In the genomic region with DNA sequence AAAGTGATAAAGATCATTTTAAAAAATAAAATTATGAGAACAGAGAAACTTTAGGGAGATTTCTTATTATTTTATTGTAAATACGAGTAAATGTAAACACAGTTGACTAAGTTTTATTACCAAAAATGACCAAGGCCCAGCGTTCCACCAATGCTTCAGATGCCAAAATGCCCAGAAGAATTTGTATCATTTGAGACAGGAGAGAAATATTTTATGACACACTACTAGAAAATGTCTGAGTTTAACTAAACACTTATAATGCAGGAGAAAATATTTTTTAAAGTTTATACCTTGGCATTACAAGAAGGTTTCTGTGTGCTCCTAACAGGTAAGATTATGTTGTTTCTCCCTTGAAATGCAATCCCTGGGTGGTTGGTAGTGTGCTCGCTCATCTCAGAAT, we compare ENCODE assay signal across 35 mouse cellular contexts.
"Had no signal": no experiment of that assay in that cellular context is flagged by ENCODE, and none has a peak within 500 bp of the region (broad histone marks: within the 10 kb centered on the region; RNA-seq: fewer than 3 reads in every experiment).

No protein-coding gene starts in this region.

- H3K9me3 ChIP-seq: heart, embryonic 10.5 days; heart, embryonic 12.5 days; heart, embryonic 13.5 days; heart, embryonic 15.5 days; hindbrain, embryonic 10.5 days; hindbrain, embryonic 12.5 days; hindbrain, embryonic 13.5 days; hindbrain, embryonic 15.5 days; intestine, embryonic 15.5 days; kidney, embryonic 15.5 days had no signal

- H3K27ac ChIP-seq: heart, embryonic 10.5 days; heart, embryonic 13.5 days; heart, embryonic 15.5 days; hindbrain, embryonic 10.5 days; hindbrain, embryonic 12.5 days; hindbrain, embryonic 13.5 days; hindbrain, embryonic 14.5 days; hindbrain, embryonic 15.5 days; hindbrain, postnatal 0 days; intestine, embryonic 15.5 days; kidney, embryonic 15.5 days; kidney, postnatal 0 days; layer of hippocampus, adult 2 months had no signal

- H3K4me2 ChIP-seq: heart, embryonic 11.5 days; heart, embryonic 12.5 days; heart, embryonic 13.5 days; heart, embryonic 15.5 days; hindbrain, embryonic 12.5 days; hindbrain, embryonic 13.5 days; hindbrain, embryonic 14.5 days; hindbrain, embryonic 15.5 days; intestine, embryonic 15.5 days; kidney, embryonic 15.5 days had no signal

- H3K9ac ChIP-seq: heart, embryonic 12.5 days; heart, embryonic 13.5 days; heart, embryonic 15.5 days; hindbrain, embryonic 12.5 days; hindbrain, embryonic 13.5 days; hindbrain, embryonic 14.5 days; hindbrain, embryonic 15.5 days; intestine, embryonic 15.5 days; kidney, embryonic 15.5 days had no signal

- H3K36me3 ChIP-seq: heart, embryonic 10.5 days; heart, embryonic 12.5 days; heart, embryonic 13.5 days; heart, embryonic 15.5 days; hindbrain, embryonic 10.5 days; hindbrain, embryonic 12.5 days; hindbrain, embryonic 13.5 days; hindbrain, embryonic 15.5 days; intestine, embryonic 15.5 days; kidney, embryonic 15.5 days had no signal

- H3K4me3 ChIP-seq: heart, embryonic 10.5 days; heart, embryonic 12.5 days; heart, embryonic 13.5 days; heart, embryonic 15.5 days; hindbrain, embryonic 10.5 days; hindbrain, embryonic 12.5 days; hindbrain, embryonic 13.5 days; hindbrain, embryonic 15.5 days; intestine, embryonic 15.5 days; kidney, embryonic 15.5 days; layer of hippocampus, adult 2 months had no signal

- H3K27me3 ChIP-seq: heart, embryonic 12.5 days; heart, embryonic 13.5 days; heart, embryonic 15.5 days; hindbrain, embryonic 12.5 days; hindbrain, embryonic 13.5 days; hindbrain, embryonic 15.5 days; intestine, embryonic 15.5 days; kidney, embryonic 15.5 days had no signal

- DNase-seq: heart, postnatal 10 days; heart, postnatal 14 days; heart, postnatal 36 days; heart, postnatal 4 days; kidney, adult 11 months; kidney, adult 18-20 months; kidney, adult 2 months; kidney, adult 8-10 months; kidney, adult 9 months; kidney, postnatal 10 days; kidney, postnatal 14 days; kidney, postnatal 25 days; kidney, postnatal 36 days; kidney, postnatal 4 days; layer of hippocampus, adult 9-11 months; layer of hippocampus, postnatal 36 days had no signal

- ATAC-seq: hindbrain, embryonic 16.5 days; hindbrain, postnatal 0 days; inflammation-experienced regulatory T-cells, adult 6 months; intestine, embryonic 15.5 days; intestine, embryonic 16.5 days; intestine, postnatal 0 days had no signal

- H3K4me1 ChIP-seq: heart, embryonic 10.5 days; heart, embryonic 12.5 days; heart, embryonic 13.5 days; heart, embryonic 15.5 days; hindbrain, embryonic 10.5 days; hindbrain, embryonic 12.5 days; hindbrain, embryonic 13.5 days; hindbrain, embryonic 15.5 days; intestine, embryonic 15.5 days; kidney, embryonic 15.5 days had no signal
